Mouse (Mus musculus): Measurements from ENCODE around the gene Krt34.

GRCm38 (mm10) chr11:100019466-100019865, 21.9 kb downstream of the Krt34 start:
- TF ChIP-seq CTCF (IDR thresholded peaks at IDR 0.05; ENCODE audit: low read depth): no peak
- no peak for TF ChIP-seq EP300 (IDR thresholded peaks at IDR 0.05; ENCODE audit: low read depth)
